Mouse (Mus musculus): ENCODE results near the gene Zfp791. TPM values are rescaled to one million over a fixed set of nuclear protein-coding genes. Genes with fewer than 3 reads are reported as not detected.

Gene Zfp791
- polyA plus RNA-seq, 1 experiment from 2014 or later = 2.0 TPM

DNA sequence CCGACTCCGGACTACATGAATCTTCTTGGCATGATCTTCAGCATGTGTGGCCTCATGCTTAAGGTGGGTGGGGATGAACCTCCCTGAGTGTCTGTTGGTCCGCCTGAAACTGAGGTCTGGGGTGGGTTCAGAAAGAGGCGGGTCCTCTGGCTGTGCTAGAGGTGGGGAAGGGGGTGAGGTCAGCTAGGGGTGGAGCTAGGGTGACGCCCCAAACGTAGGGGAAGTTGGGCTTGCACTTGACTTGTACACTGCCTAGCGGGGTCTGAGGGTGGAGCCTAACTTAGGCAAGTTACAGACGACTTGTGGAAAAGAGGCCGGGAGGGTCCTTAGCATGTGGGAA is 41.7 kb downstream of the Zfp791 start, which contains the start of gene Wdr83:
TSS of gene Wdr83 (minus strand) at position 91 of the 340 bp plus-strand sequence.
- ATAC-seq (replicated peaks; ENCODE audit: insufficient number of reproducible peaks, low FRiP score, low TSS enrichment, low read depth) (peak; percentile 40), DNase-seq (ENCODE audit: low spot score) (peak; percentile 65)
- H3K9ac ChIP-seq (replicated peaks; ENCODE audit: low read length) = peak within 1 kb of the TSS; percentile 89
- peak within 1 kb of the TSS; percentile 90 for H3K4me3 ChIP-seq (ENCODE audit: low read depth, low read length)
- H3K4me2 ChIP-seq (ENCODE audit: low read depth, low read length) = peak within 1 kb of the TSS; percentile 85
- H3K4me1 ChIP-seq (ENCODE audit: control insufficient read depth, insufficient read depth, low read length) = no peaks in the 10 kb centered on the region; the same call in 1 of the 2 replicates
- no peak within 1 kb of the TSS for H3K27ac ChIP-seq (replicated peaks; ENCODE audit: low read depth, low read length)
- H3K36me3 ChIP-seq (replicated peaks; ENCODE audit: control insufficient read depth, insufficient read depth, low read depth, low read length) = no peaks in the 10 kb centered on the region
- H3K27me3 ChIP-seq (ENCODE audit: control insufficient read depth, insufficient read depth, low read length) = no peaks in the 10 kb centered on the region
- no peaks in the 10 kb centered on the region for H3K9me3 ChIP-seq (replicated peaks; ENCODE audit: control insufficient read depth, low read length)
- WGBS = under 1% methylated on average over 9 of the region's 9 CpGs

DNA sequence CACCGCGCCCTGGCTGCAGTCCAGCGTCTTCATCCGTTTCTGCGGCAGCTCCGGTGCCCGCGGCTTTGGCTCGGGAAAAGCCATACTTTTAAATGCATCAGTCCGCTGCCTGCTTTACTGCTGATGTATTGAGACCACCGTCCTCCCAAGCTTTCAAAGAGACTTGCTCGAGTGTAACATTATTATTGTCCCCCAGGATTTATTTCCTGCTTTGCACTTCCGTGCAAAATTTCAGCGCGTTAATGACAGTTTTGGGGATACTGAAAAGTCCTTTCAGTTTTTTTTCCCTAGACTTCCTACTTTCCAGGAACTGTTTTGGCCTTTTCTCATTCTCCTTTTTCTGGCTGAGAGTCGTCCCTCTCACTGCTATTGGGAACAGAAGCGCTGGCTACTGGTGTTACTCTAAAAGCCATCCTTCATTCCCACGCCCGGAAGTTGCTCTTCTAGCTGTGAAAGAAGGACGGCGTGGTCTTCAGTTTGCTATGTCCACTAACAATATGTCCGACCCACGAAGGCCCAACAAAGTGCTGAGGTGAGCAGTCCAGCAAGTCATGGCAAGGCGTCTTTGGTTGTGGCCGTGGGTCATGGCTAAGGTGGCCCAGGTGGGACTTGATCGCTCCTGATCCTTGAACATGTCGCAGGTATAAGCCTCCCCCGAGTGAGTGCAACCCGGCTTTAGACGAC is 42.2 kb downstream of the Zfp791 start, which contains the start of gene Wdr83os:
TSS of gene Wdr83os (plus strand) at position 209 of the 684 bp plus-strand sequence.
- H3K27me3 ChIP-seq (ENCODE audit: control insufficient read depth, insufficient read depth, low read length) = no peaks in the 10 kb centered on the region
- no peaks in the 10 kb centered on the region for H3K9me3 ChIP-seq (replicated peaks; ENCODE audit: control insufficient read depth, low read length)
- no peak within 1 kb of the TSS for H3K27ac ChIP-seq (replicated peaks; ENCODE audit: low read depth, low read length)
- DNase-seq (ENCODE audit: low spot score) = peak; percentile 79
- peak within 1 kb of the TSS; percentile 89 for H3K9ac ChIP-seq (replicated peaks; ENCODE audit: low read length)
- WGBS = under 1% methylated on average over 30 of the region's 30 CpGs
- no peaks in the 10 kb centered on the region; the same call in 1 of the 2 replicates for H3K4me1 ChIP-seq (ENCODE audit: control insufficient read depth, insufficient read depth, low read length)
- H3K4me3 ChIP-seq (ENCODE audit: low read depth, low read length) = peak within 1 kb of the TSS; percentile 90
- ATAC-seq (replicated peaks; ENCODE audit: insufficient number of reproducible peaks, low FRiP score, low TSS enrichment, low read depth) = no peak
- H3K36me3 ChIP-seq (replicated peaks; ENCODE audit: control insufficient read depth, insufficient read depth, low read depth, low read length) = no peaks in the 10 kb centered on the region; the same call in 1 of the 2 replicates
- H3K4me2 ChIP-seq (ENCODE audit: low read depth, low read length) = peak within 1 kb of the TSS; percentile 85

DNA sequence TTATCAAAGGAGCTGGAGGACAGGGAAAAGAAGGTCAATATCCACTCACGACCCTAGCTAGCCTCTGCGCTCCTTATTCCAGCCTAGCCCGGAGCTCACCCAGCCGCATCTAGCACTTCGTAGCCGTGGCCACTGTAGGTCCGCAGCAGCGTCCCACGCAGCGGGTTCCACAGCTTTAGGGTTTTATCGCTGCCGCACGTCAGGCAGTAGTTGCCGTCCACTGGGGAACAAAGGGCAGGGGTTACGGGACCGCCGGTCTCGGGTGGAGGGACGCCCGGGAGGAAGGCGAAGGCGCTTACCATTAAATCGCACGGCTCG is 42.7 kb downstream of the Zfp791 start:
- Histone ChIP-seq H3K9me3 (replicated peaks; ENCODE audit: control insufficient read depth, low read length) (no peaks in the 10 kb centered on the region), H3K9ac (replicated peaks; ENCODE audit: low read length) (peak overlapping the region; percentile 89), H3K4me3 (ENCODE audit: low read depth, low read length) (peak overlapping the region; percentile 90), H3K27me3 (ENCODE audit: control insufficient read depth, insufficient read depth, low read length) (no peaks in the 10 kb centered on the region), H3K36me3 (replicated peaks; ENCODE audit: control insufficient read depth, insufficient read depth, low read depth, low read length) (no peaks in the 10 kb centered on the region; the same call in 1 of the 2 replicates), H3K4me2 (ENCODE audit: low read depth, low read length) (peak overlapping the region; percentile 85), H3K4me1 (ENCODE audit: control insufficient read depth, insufficient read depth, low read length) (no peaks in the 10 kb centered on the region; the same call in 1 of the 2 replicates), H3K27ac (replicated peaks; ENCODE audit: low read depth, low read length) (no peak overlapping the region)
- WGBS = under 1% methylated on average over 25 of the region's 25 CpGs
- no peak for DNase-seq (ENCODE audit: low spot score)
- ATAC-seq (replicated peaks; ENCODE audit: insufficient number of reproducible peaks, low FRiP score, low TSS enrichment, low read depth) = no peak

DNA sequence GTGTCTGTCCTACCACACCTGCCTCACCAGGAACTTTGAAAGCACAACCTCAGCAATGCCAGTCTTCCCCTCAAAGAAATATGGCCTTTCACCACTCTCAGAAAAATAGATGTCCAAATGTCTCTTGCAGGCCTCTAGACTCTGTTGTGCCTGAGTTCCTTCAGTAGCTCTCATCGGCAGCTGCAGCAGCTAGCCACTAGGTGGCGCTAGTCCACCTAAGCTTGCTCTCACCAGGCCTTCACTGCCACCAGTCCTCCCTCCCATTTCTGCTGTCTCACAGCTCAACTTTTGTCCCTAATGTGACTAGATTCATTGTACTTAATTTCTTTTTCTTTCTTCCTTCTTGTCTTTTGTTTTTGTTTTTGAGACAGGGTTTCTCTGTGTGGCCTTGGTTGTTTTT is 45.9 kb downstream of the Zfp791 start:
- H3K4me1 ChIP-seq (ENCODE audit: control insufficient read depth, insufficient read depth, low read length) = no peaks in the 10 kb centered on the region
- no peaks in the 10 kb centered on the region for H3K27me3 ChIP-seq (ENCODE audit: control insufficient read depth, insufficient read depth, low read length)
- H3K27ac ChIP-seq (replicated peaks; ENCODE audit: low read depth, low read length) = no peak overlapping the region
- DNase-seq (ENCODE audit: low spot score) (peak; percentile 91), ATAC-seq (replicated peaks; ENCODE audit: insufficient number of reproducible peaks, low FRiP score, low TSS enrichment, low read depth) (no peak)
- no peaks in the 10 kb centered on the region for H3K9me3 ChIP-seq (replicated peaks; ENCODE audit: control insufficient read depth, low read length)
- H3K9ac ChIP-seq (replicated peaks; ENCODE audit: low read length) = no peak overlapping the region
- WGBS = 0% methylated on average over 2 of the region's 2 CpGs
- H3K4me2 ChIP-seq (ENCODE audit: low read depth, low read length) = no peak overlapping the region
- no peak overlapping the region for H3K4me3 ChIP-seq (ENCODE audit: low read depth, low read length)
- no peaks in the 10 kb centered on the region; the same call in 1 of the 2 replicates for H3K36me3 ChIP-seq (replicated peaks; ENCODE audit: control insufficient read depth, insufficient read depth, low read depth, low read length)

DNA sequence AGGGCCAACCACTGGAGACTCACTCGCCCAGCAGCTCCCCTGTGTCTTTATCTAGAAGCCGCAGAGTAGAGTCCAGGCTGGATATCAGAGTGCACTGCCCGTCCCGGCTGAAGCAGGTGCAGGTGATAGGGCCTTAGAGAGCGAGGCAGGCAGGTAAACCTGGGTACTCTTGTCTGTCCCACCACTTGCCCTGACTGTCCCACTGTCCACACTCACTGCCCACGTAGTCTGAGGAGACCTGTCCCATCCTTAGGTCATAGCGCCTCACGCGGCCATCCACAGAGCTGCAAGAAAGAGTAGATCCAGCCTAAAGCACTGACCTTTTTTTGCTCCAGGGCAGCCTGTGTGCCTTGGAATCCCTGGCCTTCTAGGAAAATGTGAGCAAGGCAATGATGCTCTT is 46.9 kb downstream of the Zfp791 start:
- DNase-seq (ENCODE audit: low spot score) (no peak), ATAC-seq (replicated peaks; ENCODE audit: insufficient number of reproducible peaks, low FRiP score, low TSS enrichment, low read depth) (no peak)
- Histone ChIP-seq H3K4me2 (ENCODE audit: low read depth, low read length) (no peak overlapping the region), H3K9me3 (replicated peaks; ENCODE audit: control insufficient read depth, low read length) (no peaks in the 10 kb centered on the region), H3K4me1 (ENCODE audit: control insufficient read depth, insufficient read depth, low read length) (no peaks in the 10 kb centered on the region), H3K27me3 (ENCODE audit: control insufficient read depth, insufficient read depth, low read length) (no peaks in the 10 kb centered on the region), H3K4me3 (ENCODE audit: low read depth, low read length) (no peak overlapping the region), H3K27ac (replicated peaks; ENCODE audit: low read depth, low read length) (no peak overlapping the region), H3K36me3 (replicated peaks; ENCODE audit: control insufficient read depth, insufficient read depth, low read depth, low read length) (no peaks in the 10 kb centered on the region; the same call in 1 of the 2 replicates), H3K9ac (replicated peaks; ENCODE audit: low read length) (no peak overlapping the region)
- WGBS = 80% methylated on average over 9 of the region's 9 CpGs

DNA sequence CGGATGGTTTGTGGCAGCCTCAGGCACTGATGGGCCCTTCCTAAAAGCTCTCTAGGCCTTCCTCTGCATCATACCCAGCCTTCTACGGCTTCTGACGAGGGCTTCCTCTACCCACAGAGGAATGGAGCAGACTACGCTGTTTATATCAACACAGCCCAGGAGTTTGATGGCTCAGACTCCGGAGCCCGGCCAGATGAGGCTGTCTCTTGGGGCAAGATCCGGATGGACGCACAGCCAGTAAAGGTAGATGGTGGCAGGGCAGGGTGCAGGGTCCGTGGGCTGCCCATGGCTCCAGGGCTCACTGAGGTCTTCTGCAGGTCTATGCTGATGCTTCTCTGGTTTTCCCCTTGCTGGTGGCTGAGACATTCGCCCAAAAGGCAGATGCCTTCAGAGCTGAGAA is 48.3 kb downstream of the Zfp791 start:
- H3K36me3 ChIP-seq (replicated peaks; ENCODE audit: control insufficient read depth, insufficient read depth, low read depth, low read length) = no peaks in the 10 kb centered on the region; the same call in 1 of the 2 replicates
- no peak for DNase-seq (ENCODE audit: low spot score)
- 88% methylated on average over 10 of the region's 10 CpGs for WGBS
- no peaks in the 10 kb centered on the region for H3K9me3 ChIP-seq (replicated peaks; ENCODE audit: control insufficient read depth, low read length)
- no peaks in the 10 kb centered on the region for H3K27me3 ChIP-seq (ENCODE audit: control insufficient read depth, insufficient read depth, low read length)
- no peak overlapping the region for H3K9ac ChIP-seq (replicated peaks; ENCODE audit: low read length)
- no peak for ATAC-seq (replicated peaks; ENCODE audit: insufficient number of reproducible peaks, low FRiP score, low TSS enrichment, low read depth)
- H3K4me3 ChIP-seq (ENCODE audit: low read depth, low read length) = no peak overlapping the region
- H3K4me2 ChIP-seq (ENCODE audit: low read depth, low read length) = no peak overlapping the region
- H3K27ac ChIP-seq (replicated peaks; ENCODE audit: low read depth, low read length) = no peak overlapping the region
- no peaks in the 10 kb centered on the region for H3K4me1 ChIP-seq (ENCODE audit: control insufficient read depth, insufficient read depth, low read length)

DNA sequence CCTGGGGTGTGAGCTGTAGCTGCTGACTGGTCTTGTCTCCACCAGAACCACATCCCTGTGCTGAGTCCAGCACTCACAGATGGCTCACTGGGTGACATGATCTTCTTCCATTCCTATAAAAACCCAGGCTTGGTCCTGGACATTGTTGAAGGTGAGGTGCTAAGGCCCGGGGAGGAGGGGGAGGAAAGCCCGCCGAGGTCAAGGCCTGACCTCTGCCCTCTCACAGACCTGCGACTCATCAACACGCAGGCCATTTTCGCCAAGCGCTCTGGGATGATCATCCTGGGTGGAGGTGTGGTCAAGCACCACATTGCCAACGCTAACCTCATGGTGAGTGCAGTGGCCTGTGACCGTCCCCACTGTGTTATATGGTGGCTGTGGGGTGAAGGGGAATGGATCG is 48.7 kb downstream of the Zfp791 start:
- WGBS = 81% methylated on average over 10 of the region's 10 CpGs
- no peak for ATAC-seq (replicated peaks; ENCODE audit: insufficient number of reproducible peaks, low FRiP score, low TSS enrichment, low read depth)
- Histone ChIP-seq H3K9me3 (replicated peaks; ENCODE audit: control insufficient read depth, low read length) (no peaks in the 10 kb centered on the region), H3K4me2 (ENCODE audit: low read depth, low read length) (no peak overlapping the region), H3K27ac (replicated peaks; ENCODE audit: low read depth, low read length) (no peak overlapping the region), H3K27me3 (ENCODE audit: control insufficient read depth, insufficient read depth, low read length) (no peaks in the 10 kb centered on the region), H3K4me1 (ENCODE audit: control insufficient read depth, insufficient read depth, low read length) (no peaks in the 10 kb centered on the region), H3K4me3 (ENCODE audit: low read depth, low read length) (no peak overlapping the region), H3K9ac (replicated peaks; ENCODE audit: low read length) (no peak overlapping the region), H3K36me3 (replicated peaks; ENCODE audit: control insufficient read depth, insufficient read depth, low read depth, low read length) (no peaks in the 10 kb centered on the region; the same call in 1 of the 2 replicates)
- DNase-seq (ENCODE audit: low spot score) = no peak

DNA sequence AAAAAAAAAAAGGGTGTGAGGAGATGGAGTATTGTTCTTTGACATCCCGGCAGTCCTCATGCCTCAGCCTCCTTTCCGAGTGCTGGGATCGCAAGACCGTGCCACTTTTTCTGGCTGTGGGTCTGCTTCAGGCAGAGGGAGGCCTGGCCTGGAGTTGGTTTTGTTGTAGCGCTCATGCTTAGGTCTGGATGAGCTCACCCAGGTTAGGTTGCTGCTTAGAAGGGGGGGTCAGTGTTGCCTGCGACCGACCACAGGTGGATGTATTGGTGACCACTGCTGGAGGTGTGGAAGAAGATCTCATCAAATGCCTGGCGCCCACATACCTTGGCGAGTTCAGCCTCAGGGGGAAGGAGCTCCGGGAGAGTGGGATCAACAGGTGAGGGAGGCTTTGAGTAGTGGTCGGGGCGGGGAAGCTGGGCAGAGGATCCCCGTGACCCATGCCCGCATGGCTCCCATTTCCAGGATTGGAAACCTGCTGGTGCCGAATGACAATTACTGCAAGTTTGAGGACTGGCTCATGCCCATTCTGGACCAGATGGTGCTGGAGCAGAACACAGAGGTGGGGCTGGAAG is 49.8 kb downstream of the Zfp791 start:
- 93% methylated on average over 15 of the region's 15 CpGs for WGBS
- Histone ChIP-seq H3K9me3 (replicated peaks; ENCODE audit: control insufficient read depth, low read length) (no peaks in the 10 kb centered on the region), H3K27me3 (ENCODE audit: control insufficient read depth, insufficient read depth, low read length) (no peaks in the 10 kb centered on the region), H3K4me1 (ENCODE audit: control insufficient read depth, insufficient read depth, low read length) (no peaks in the 10 kb centered on the region), H3K4me2 (ENCODE audit: low read depth, low read length) (no peak overlapping the region), H3K27ac (replicated peaks; ENCODE audit: low read depth, low read length) (no peak overlapping the region), H3K36me3 (replicated peaks; ENCODE audit: control insufficient read depth, insufficient read depth, low read depth, low read length) (no peaks in the 10 kb centered on the region; the same call in 1 of the 2 replicates), H3K9ac (replicated peaks; ENCODE audit: low read length) (no peak overlapping the region), H3K4me3 (ENCODE audit: low read depth, low read length) (no peak overlapping the region)
- DNase-seq (ENCODE audit: low spot score) (no peak), ATAC-seq (replicated peaks; ENCODE audit: insufficient number of reproducible peaks, low FRiP score, low TSS enrichment, low read depth) (no peak)
